Mouse (Mus musculus): ENCODE data around the gene Axdnd1. TPM values are rescaled to one million over a fixed set of nuclear protein-coding genes. Genes with fewer than 3 reads are reported as not detected.

Gene Axdnd1
- total and polyA plus RNA-seq, 3 experiments: not detected

DNA sequence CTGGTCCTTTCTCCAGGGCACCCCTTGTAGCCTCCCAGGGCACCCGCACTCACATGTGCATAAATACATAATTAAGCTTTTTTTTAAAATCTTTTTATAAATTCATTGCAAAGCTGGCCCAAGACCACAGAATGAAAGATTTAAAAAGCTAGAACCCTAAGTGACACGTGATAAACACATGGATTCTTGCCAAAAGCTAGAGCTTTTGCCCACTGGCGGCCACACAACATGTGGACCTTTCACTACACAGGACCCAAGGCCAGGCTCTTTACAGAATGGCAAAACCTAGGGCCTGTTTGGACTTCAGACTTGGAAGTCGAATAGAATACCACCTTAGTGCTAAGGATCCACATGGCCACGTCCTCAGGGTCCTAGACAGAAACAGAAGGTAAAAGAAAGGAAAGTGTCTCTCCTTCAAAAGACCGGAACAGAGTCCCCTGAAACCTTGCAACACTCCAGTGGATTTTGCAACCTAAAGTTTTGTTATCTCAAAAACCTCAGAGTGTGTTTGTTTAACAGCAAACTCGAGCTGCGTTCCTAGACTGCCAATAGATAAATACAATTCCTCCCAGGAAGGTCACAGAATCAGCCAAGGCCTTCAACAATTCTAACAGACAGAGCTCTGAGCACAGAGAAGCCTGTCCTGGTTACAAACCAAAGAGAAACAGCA lies 37.6 kb upstream of the Axdnd1 start:
- no peaks in the 10 kb centered on the region; the same call in none of the 2 replicates for H3K4me1 ChIP-seq (ENCODE audit: control insufficient read depth, insufficient read depth, low read length)
- no peak overlapping the region for H3K4me3 ChIP-seq
- TF ChIP-seq POLR2A (IDR thresholded peaks at IDR 0.05; ENCODE audit: insufficient read depth, low read depth, low read length) (no peak), EP300 (IDR thresholded peaks at IDR 0.05; ENCODE audit: insufficient read depth, low read depth, low read length) (no peak), CTCF (IDR thresholded peaks at IDR 0.05) (no peak)
- no peaks in the 10 kb centered on the region for H3K36me3 ChIP-seq (ENCODE audit: control insufficient read depth, insufficient read depth, low read length)
- no peaks in the 10 kb centered on the region for H3K79me2 ChIP-seq (replicated peaks; ENCODE audit: control insufficient read depth, insufficient read depth, low read length)
- 58% methylated on average over 8 of the region's 8 CpGs for WGBS
- no peak overlapping the region for H3K27ac ChIP-seq
- no peaks in the 10 kb centered on the region for H3K27me3 ChIP-seq (ENCODE audit: control insufficient read depth, insufficient read depth, low read length)
- intact Hi-C loops (cut with DNase I): no loop called here
- no peak overlapping the region for H3K9ac ChIP-seq (ENCODE audit: low read depth, low read length)
- DNase-seq: no peak

DNA sequence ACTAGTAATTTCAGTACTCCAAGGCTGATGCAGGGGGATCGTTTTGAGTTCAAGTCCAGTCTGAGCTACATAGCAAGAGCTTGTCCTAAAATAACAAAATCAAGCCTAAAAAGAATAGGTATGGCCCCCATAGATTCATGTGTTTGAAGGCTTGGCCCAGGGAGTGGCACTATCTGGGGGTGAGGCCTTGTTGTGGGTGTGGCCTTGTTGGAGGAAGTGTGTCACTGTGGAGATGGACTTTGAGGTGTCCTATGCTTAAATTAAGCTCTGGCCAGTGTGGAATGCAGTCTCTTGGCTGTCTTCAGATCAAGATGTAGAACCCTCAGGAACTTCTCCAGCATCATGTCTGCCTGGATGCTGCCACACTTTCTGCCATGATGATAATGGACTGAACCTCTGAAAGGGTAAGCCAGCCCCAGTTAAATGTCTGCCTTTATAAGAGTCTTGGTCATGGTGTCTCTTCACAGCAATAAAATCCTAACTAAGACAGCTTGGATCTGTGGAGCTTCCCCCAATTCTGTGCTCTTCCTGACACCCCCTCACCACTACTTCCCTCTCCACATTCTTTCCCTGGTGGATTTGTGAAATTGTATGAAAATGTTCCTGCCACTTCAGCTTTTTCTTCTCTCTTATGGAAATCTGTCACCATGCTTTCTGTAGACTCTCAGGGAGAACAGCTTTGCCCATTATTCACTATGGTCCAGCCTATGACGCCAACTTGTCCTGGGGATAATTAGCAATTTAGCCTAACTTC lies 34.2 kb upstream of the Axdnd1 start:
- Histone ChIP-seq H3K9ac (ENCODE audit: low read depth, low read length) (no peak overlapping the region), H3K79me2 (replicated peaks; ENCODE audit: control insufficient read depth, insufficient read depth, low read length) (no peaks in the 10 kb centered on the region), H3K36me3 (ENCODE audit: control insufficient read depth, insufficient read depth, low read length) (no peaks in the 10 kb centered on the region), H3K4me3 (no peak overlapping the region), H3K4me1 (ENCODE audit: control insufficient read depth, insufficient read depth, low read length) (peaks cover 2% of the 10 kb centered on the region), H3K27me3 (ENCODE audit: control insufficient read depth, insufficient read depth, low read length) (no peaks in the 10 kb centered on the region), H3K27ac (no peak overlapping the region)
- no peak for DNase-seq
- intact Hi-C loops (cut with DNase I): no loop called here
- 96% methylated on average over 2 of the region's 2 CpGs for WGBS
- TF ChIP-seq POLR2A (IDR thresholded peaks at IDR 0.05; ENCODE audit: insufficient read depth, low read depth, low read length): no peak
- TF ChIP-seq CTCF (IDR thresholded peaks at IDR 0.05): no peak
- TF ChIP-seq EP300 (IDR thresholded peaks at IDR 0.05; ENCODE audit: insufficient read depth, low read depth, low read length): no peak

DNA sequence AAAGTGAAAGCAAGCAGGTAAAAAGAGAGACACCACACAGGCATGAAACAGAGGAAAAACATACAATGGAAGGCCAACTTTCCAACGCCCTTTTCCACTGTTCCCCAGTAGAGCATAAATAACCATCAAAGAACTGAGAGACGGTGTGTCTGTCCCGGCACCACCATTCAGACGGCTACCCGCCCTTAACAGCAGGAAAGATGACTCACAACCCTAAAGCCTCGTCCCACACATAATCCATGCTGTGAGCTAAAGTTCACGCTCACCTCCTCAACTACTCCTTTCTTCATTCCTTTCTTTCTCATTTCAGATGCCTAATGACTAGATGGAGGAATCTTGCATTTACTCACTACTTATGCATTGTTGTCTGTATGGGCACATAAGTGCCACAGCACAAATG lies 33.4 kb upstream of the Axdnd1 start:
- no peaks in the 10 kb centered on the region for H3K27me3 ChIP-seq (ENCODE audit: control insufficient read depth, insufficient read depth, low read length)
- 32% methylated on average over 7 of the region's 7 CpGs for WGBS

GRCm38 (mm10) chr1:156453876-156454275 lies 32.9 kb upstream of the Axdnd1 start:
- no peaks in the 10 kb centered on the region for H3K36me3 ChIP-seq (ENCODE audit: control insufficient read depth, insufficient read depth, low read length)
- no peaks in the 10 kb centered on the region for H3K27me3 ChIP-seq (ENCODE audit: control insufficient read depth, insufficient read depth, low read length)
- no peak overlapping the region for H3K27ac ChIP-seq
- DNase-seq: no peak
- TF ChIP-seq CTCF (IDR thresholded peaks at IDR 0.05) (no peak), POLR2A (IDR thresholded peaks at IDR 0.05; ENCODE audit: insufficient read depth, low read depth, low read length) (no peak), EP300 (IDR thresholded peaks at IDR 0.05; ENCODE audit: insufficient read depth, low read depth, low read length) (no peak)
- 61% methylated on average over 10 of the region's 10 CpGs for WGBS
- H3K4me3 ChIP-seq: no peak overlapping the region
- H3K4me1 ChIP-seq (ENCODE audit: control insufficient read depth, insufficient read depth, low read length): peaks cover 2% of the 10 kb centered on the region; the same call in 1 of the 2 replicates
- intact Hi-C loops (cut with DNase I): no loop called here
- H3K79me2 ChIP-seq (replicated peaks; ENCODE audit: control insufficient read depth, insufficient read depth, low read length): no peaks in the 10 kb centered on the region
- H3K9ac ChIP-seq (ENCODE audit: low read depth, low read length): no peak overlapping the region

More for the DNA sequence above, 33.4 kb upstream of the Axdnd1 start:
- H3K27ac ChIP-seq: no peak overlapping the region
- no peak for DNase-seq
- H3K9ac ChIP-seq (ENCODE audit: low read depth, low read length): no peak overlapping the region
- no peak overlapping the region for H3K4me3 ChIP-seq
- H3K79me2 ChIP-seq (replicated peaks; ENCODE audit: control insufficient read depth, insufficient read depth, low read length): no peaks in the 10 kb centered on the region
- TF ChIP-seq POLR2A (IDR thresholded peaks at IDR 0.05; ENCODE audit: insufficient read depth, low read depth, low read length) (no peak), CTCF (IDR thresholded peaks at IDR 0.05) (no peak), EP300 (IDR thresholded peaks at IDR 0.05; ENCODE audit: insufficient read depth, low read depth, low read length) (no peak)
- peaks cover 2% of the 10 kb centered on the region; the same call in 1 of the 2 replicates for H3K4me1 ChIP-seq (ENCODE audit: control insufficient read depth, insufficient read depth, low read length)
- H3K36me3 ChIP-seq (ENCODE audit: control insufficient read depth, insufficient read depth, low read length): no peaks in the 10 kb centered on the region
- intact Hi-C loops (cut with DNase I): no loop called here

DNA sequence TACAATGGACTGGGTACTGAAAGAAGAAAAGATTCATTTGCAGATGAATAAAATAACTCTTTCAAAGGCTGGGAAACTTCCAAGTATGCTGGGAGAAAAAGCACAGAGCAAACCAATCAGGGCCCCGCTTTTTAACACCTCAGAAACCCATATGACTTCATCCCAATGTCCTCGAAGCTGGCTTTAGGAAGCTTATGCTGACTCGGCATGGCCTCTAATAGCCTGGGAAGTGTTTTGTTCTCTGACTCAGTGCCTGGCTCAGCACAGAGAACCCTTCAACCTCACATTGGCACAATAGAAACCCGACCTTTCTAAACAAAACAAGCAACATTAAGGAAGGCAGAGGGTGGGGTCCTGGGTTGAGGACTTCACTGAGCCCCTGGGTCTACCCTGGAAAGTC lies 29.5 kb upstream of the Axdnd1 start:
- intact Hi-C loops (cut with DNase I): no loop called here
- TF ChIP-seq EP300 (IDR thresholded peaks at IDR 0.05; ENCODE audit: insufficient read depth, low read depth, low read length): no peak
- no peak for TF ChIP-seq CTCF (IDR thresholded peaks at IDR 0.05)
- TF ChIP-seq POLR2A (IDR thresholded peaks at IDR 0.05; ENCODE audit: insufficient read depth, low read depth, low read length): no peak
- DNase-seq: no peak
- Histone ChIP-seq H3K79me2 (replicated peaks; ENCODE audit: control insufficient read depth, insufficient read depth, low read length) (no peaks in the 10 kb centered on the region), H3K27me3 (ENCODE audit: control insufficient read depth, insufficient read depth, low read length) (no peaks in the 10 kb centered on the region), H3K4me1 (ENCODE audit: control insufficient read depth, insufficient read depth, low read length) (peaks cover 2% of the 10 kb centered on the region; the same call in 1 of the 2 replicates), H3K36me3 (ENCODE audit: control insufficient read depth, insufficient read depth, low read length) (no peaks in the 10 kb centered on the region), H3K27ac (no peak overlapping the region), H3K9ac (ENCODE audit: low read depth, low read length) (no peak overlapping the region), H3K4me3 (no peak overlapping the region)
- 44% methylated on average over 4 of the region's 4 CpGs for WGBS

GRCm38 (mm10) chr1:156449691-156450090 lies 28.7 kb upstream of the Axdnd1 start:
- H3K27ac ChIP-seq: no peak overlapping the region
- no peak for TF ChIP-seq POLR2A (IDR thresholded peaks at IDR 0.05; ENCODE audit: insufficient read depth, low read depth, low read length)
- no peak for TF ChIP-seq EP300 (IDR thresholded peaks at IDR 0.05; ENCODE audit: insufficient read depth, low read depth, low read length)
- TF ChIP-seq CTCF (IDR thresholded peaks at IDR 0.05): no peak
- WGBS: 67% methylated on average over 17 of the region's 17 CpGs
- no peaks in the 10 kb centered on the region for H3K36me3 ChIP-seq (ENCODE audit: control insufficient read depth, insufficient read depth, low read length)
- no peaks in the 10 kb centered on the region for H3K79me2 ChIP-seq (replicated peaks; ENCODE audit: control insufficient read depth, insufficient read depth, low read length)
- H3K27me3 ChIP-seq (ENCODE audit: control insufficient read depth, insufficient read depth, low read length): no peaks in the 10 kb centered on the region
- H3K4me1 ChIP-seq (ENCODE audit: control insufficient read depth, insufficient read depth, low read length): peaks cover 2% of the 10 kb centered on the region; the same call in 1 of the 2 replicates
- intact Hi-C loops (cut with DNase I): no loop called here
- no peak overlapping the region for H3K9ac ChIP-seq (ENCODE audit: low read depth, low read length)
- no peak overlapping the region for H3K4me3 ChIP-seq
- DNase-seq: no peak

All from heart, adult 2 months (tissue).